Mouse (Mus musculus) heart, postnatal 0 days (tissue): Measurements from ENCODE around the gene Cdc26.

ENCODE experiments used
- CTCF ChIP-seq: IDR thresholded peaks from 2 replicates; pipeline ENCODE4 v1.5.1; 2016; ENCODE audit warnings: antibody characterized with exemption, control low read depth, low read depth
- EP300 ChIP-seq: IDR thresholded peaks from 2 replicates; pipeline ENCODE4 v1.6.1; 2016; ENCODE audit warnings: antibody characterized with exemption, low read depth

GRCm38 (mm10) chr4:62440986-62441385 lies 32.5 kb upstream of the Cdc26 start:
- TF ChIP-seq CTCF = no peak
- TF ChIP-seq EP300 = no peak
